Mouse (Mus musculus) heart, postnatal 0 days (tissue): Measurements from ENCODE around the gene Irf2bp1. TPM values are rescaled to one million over a fixed set of nuclear protein-coding genes. Genes with fewer than 3 reads are reported as not detected.

Experiments used
- ATAC-seq: fragments of 200-750 bp; cut with Nextera tagmentation; 2 replicates; pipeline ENCODE4 v1.8.0; 2017; ENCODE audit warnings: low read depth, moderate number of reproducible peaks, moderate library complexity; ENCODE audit not compliant: insufficient read depth
- DNase-seq: peaks from one replicate; pipeline ENCODE4 v3.0.0-alpha.2; 2016; ENCODE audit warnings: low spot score
- H3K27ac ChIP-seq: fragments of 300-500 bp; sonication (generic); 2 replicates; pipeline ENCODE4 v1.5.1; 2014; ENCODE audit warnings: low read depth, mild to moderate bottlenecking
- H3K27me3 ChIP-seq: fragments of 300-500 bp; sonication (generic); 2 replicates; pipeline ENCODE4 v1.6.1; 2014; ENCODE audit warnings: low read length, mixed read lengths; ENCODE audit not compliant: control insufficient read depth, insufficient read depth
- H3K36me3 ChIP-seq: fragments of 300-500 bp; sonication (generic); replicated peaks from 2 replicates; pipeline ENCODE4 v1.6.1; 2014; ENCODE audit warnings: low read length, mixed read lengths; ENCODE audit not compliant: control insufficient read depth, insufficient read depth
- H3K4me1 ChIP-seq: fragments of 300-500 bp; sonication (generic); 2 replicates; pipeline ENCODE4 v1.6.1; 2014; ENCODE audit warnings: antibody characterized with exemption; ENCODE audit not compliant: control insufficient read depth, insufficient read depth
- H3K4me2 ChIP-seq: fragments of 300-500 bp; sonication (generic); 2 replicates; pipeline ENCODE4 v1.6.1; 2014; ENCODE audit warnings: low read depth, mild to moderate bottlenecking, low read length, moderate library complexity
- H3K4me3 ChIP-seq: fragments of 300-500 bp; sonication (generic); 2 replicates; pipeline ENCODE4 v1.5.1; 2014; ENCODE audit warnings: low read depth, low read length
- H3K9ac ChIP-seq: fragments of 300-500 bp; sonication (generic); replicated peaks from 2 replicates; pipeline ENCODE4 v1.6.1; 2014; ENCODE audit warnings: low read depth, low read length, mixed read lengths
- H3K9me3 ChIP-seq: fragments of 300-500 bp; sonication (generic); replicated peaks from 2 replicates; pipeline ENCODE4 v1.6.1; 2016; ENCODE audit warnings: low read length; ENCODE audit not compliant: control insufficient read depth
- CTCF ChIP-seq: IDR thresholded peaks from 2 replicates; pipeline ENCODE4 v1.5.1; 2016; ENCODE audit warnings: antibody characterized with exemption, control low read depth, low read depth
- EP300 ChIP-seq: IDR thresholded peaks from 2 replicates; pipeline ENCODE4 v1.6.1; 2016; ENCODE audit warnings: antibody characterized with exemption, low read depth
- WGBS: fragments of 180-500 bp; shearing (Covaris S2); extraction: QIAGEN DNeasy Blood & Tissue Kit; methylation state at CpG from one replicate; pipeline ENCODE4 v1.1.7; 2014; 5-methylcytosine and 5-hydroxymethylcytosine counted together
- polyA plus RNA-seq: library from polyadenylated mRNA; unstranded; fragments of >200 nt; fragmentation: Nextera tagmentation; extraction: Ambion mirVana; gene quantifications from 2 replicates; pipeline ENCODE4 v1.2.1, GENCODE M21; 2015
- total RNA-seq: library from RNA; depleted of rRNA; stranded (reverse); fragments of >200 nt; gene quantifications from 2 replicates; pipeline ENCODE4 v1.2.3, GENCODE M21; 2014; ENCODE audit warnings: low replicate concordance

Gene Irf2bp1
- total and polyA plus RNA-seq, 2 experiments from 2014 or later, result 7.1 to 51.3 TPM

- Histone ChIP-seq H3K4me3 (no peak overlapping the region), H3K9me3 (no peaks in the 10 kb centered on the region), H3K36me3 (peaks cover 90% of the 10 kb centered on the region), H3K9ac (no peak overlapping the region), H3K27me3 (no peaks in the 10 kb centered on the region), H3K4me1 (no peaks in the 10 kb centered on the region), H3K4me2 (no peak overlapping the region), H3K27ac (no peak overlapping the region)
- no peak for DNase-seq
- ATAC-seq, result no peak
- WGBS, result 78% methylated on average over 14 of the region's 14 CpGs
- no peak for TF ChIP-seq EP300
- no peak for TF ChIP-seq CTCF
Measured at GRCm38 (mm10) chr7:19048006-19048527, 44.2 kb downstream of the Irf2bp1 start.

GRCm38 (mm10) chr7:19049252-19049651 is 45.4 kb downstream of the Irf2bp1 start:
- Histone ChIP-seq H3K27me3 (no peaks in the 10 kb centered on the region), H3K9ac (no peak overlapping the region), H3K9me3 (no peaks in the 10 kb centered on the region), H3K36me3 (peaks cover 78% of the 10 kb centered on the region), H3K4me1 (no peaks in the 10 kb centered on the region), H3K4me3 (no peak overlapping the region), H3K27ac (no peak overlapping the region), H3K4me2 (no peak overlapping the region)
- WGBS, result 92% methylated on average over 5 of the region's 5 CpGs
- DNase-seq, result no peak
- TF ChIP-seq CTCF (no peak), EP300 (no peak)
- ATAC-seq, result no peak

- Histone ChIP-seq H3K4me3 (no peak overlapping the region), H3K27me3 (no peaks in the 10 kb centered on the region), H3K4me2 (no peak overlapping the region), H3K9me3 (no peaks in the 10 kb centered on the region), H3K9ac (no peak overlapping the region), H3K27ac (no peak overlapping the region), H3K4me1 (no peaks in the 10 kb centered on the region), H3K36me3 (peaks cover 69% of the 10 kb centered on the region)
- no peak for ATAC-seq
- no peak for DNase-seq
- WGBS, result 81% methylated on average over 8 of the region's 8 CpGs
- TF ChIP-seq CTCF, result no peak
Measured at GRCm38 (mm10) chr7:19050172-19050571, 46.3 kb downstream of the Irf2bp1 start.

GRCm38 (mm10) chr7:19051161-19051560 is 47.3 kb downstream of the Irf2bp1 start:
- WGBS, result 55% methylated on average over 4 of the region's 4 CpGs
- TF ChIP-seq EP300, result no peak
- no peak for TF ChIP-seq CTCF
- DNase-seq, result no peak

DNA sequence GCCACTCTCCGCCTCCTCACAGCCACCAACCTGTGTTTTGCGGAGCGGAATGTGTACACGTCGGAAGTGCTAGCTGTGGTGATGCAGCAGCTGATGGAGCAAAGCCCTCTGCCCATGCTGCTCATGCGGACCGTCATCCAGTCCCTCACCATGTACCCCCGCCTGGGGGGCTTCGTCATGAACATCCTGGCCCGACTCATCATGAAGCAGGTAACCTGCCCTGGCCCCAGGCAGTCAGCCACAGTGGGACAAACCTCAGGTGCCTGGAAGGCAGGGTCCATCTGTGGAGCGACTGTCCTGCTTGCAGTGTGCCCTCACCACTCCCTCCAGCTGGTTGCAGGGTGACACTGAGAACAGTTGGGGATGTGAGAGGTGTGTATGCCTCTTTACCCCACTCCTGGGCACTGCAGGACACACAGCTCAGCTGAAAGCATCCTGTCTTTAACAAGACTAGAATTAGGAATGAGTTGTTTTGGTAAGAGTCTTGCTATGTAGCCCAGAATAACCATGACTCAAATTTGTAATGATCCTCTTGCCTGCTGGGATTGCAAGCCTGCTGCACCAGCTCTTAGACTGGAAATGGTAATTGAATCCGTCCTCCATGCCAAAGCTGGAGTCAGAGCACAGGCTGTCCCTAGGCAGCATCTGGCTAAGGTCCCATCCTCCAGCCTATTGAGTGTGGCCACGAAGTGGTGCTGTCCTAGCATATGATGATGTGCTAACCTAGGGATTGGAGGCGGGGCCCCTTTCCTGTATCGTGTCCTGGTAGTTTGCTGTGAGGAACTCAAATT is 48.7 kb downstream of the Irf2bp1 start:
- H3K36me3 ChIP-seq, result peaks cover 45% of the 10 kb centered on the region
- TF ChIP-seq CTCF, result no peak
- no peak for TF ChIP-seq EP300
- WGBS, result 85% methylated on average over 15 of the region's 15 CpGs

More at GRCm38 (mm10) chr7:19051161-19051560, 47.3 kb downstream of the Irf2bp1 start:
- no peak for ATAC-seq
- Histone ChIP-seq H3K4me2 (no peak overlapping the region), H3K4me1 (no peaks in the 10 kb centered on the region), H3K9me3 (no peaks in the 10 kb centered on the region), H3K36me3 (peaks cover 59% of the 10 kb centered on the region), H3K9ac (no peak overlapping the region), H3K4me3 (no peak overlapping the region), H3K27me3 (no peaks in the 10 kb centered on the region), H3K27ac (no peak overlapping the region)

DNA sequence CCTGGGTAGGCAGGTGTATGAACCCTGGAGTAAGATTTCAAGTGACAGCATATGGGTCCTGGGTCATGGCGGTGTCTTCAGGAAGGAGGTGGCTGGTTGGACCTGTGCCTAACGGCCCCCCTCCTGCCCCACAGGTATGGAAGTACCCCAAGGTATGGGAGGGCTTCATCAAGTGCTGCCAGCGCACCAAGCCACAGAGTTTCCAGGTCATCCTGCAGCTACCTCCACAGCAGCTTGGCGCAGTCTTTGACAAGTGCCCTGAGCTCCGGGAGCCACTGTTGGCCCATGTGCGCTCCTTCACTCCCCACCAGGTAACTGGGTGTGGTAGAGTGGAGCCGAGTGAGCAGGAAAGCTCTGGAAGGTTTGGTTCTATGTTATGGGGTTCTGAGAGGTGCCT is 49.3 kb downstream of the Irf2bp1 start:
- H3K9me3 ChIP-seq, result no peaks in the 10 kb centered on the region
- no peak overlapping the region for H3K27ac ChIP-seq
- H3K4me2 ChIP-seq, result no peak overlapping the region
- DNase-seq (no peak), ATAC-seq (no peak)
- no peak for TF ChIP-seq CTCF
- no peak for TF ChIP-seq EP300
- no peaks in the 10 kb centered on the region for H3K27me3 ChIP-seq
- H3K36me3 ChIP-seq, result peaks cover 39% of the 10 kb centered on the region
- 88% methylated on average over 7 of the region's 7 CpGs for WGBS
- H3K9ac ChIP-seq, result no peak overlapping the region
- no peak overlapping the region for H3K4me3 ChIP-seq
- H3K4me1 ChIP-seq, result no peaks in the 10 kb centered on the region

More for the DNA sequence above, 48.7 kb downstream of the Irf2bp1 start:
- no peak overlapping the region for H3K9ac ChIP-seq
- no peak overlapping the region for H3K4me2 ChIP-seq
- H3K4me3 ChIP-seq, result no peak overlapping the region
- ATAC-seq, result no peak
- no peak for DNase-seq
- no peaks in the 10 kb centered on the region for H3K9me3 ChIP-seq
- H3K27me3 ChIP-seq, result no peaks in the 10 kb centered on the region
- H3K27ac ChIP-seq, result no peak overlapping the region
- H3K4me1 ChIP-seq, result no peaks in the 10 kb centered on the region
